Mouse (Mus musculus) liver, embryonic 14.5 days (tissue): ENCODE measurements around the gene A930017K11Rik.

Experiments
- CTCF ChIP-seq: IDR thresholded peaks from 2 replicates; pipeline ENCODE4 v1.5.1; 2016; ENCODE audit warnings: antibody characterized with exemption, low read depth, control low read depth
- EP300 ChIP-seq: IDR thresholded peaks from 2 replicates; pipeline ENCODE4 v1.6.1; 2016; ENCODE audit warnings: antibody characterized with exemption, low read depth

DNA sequence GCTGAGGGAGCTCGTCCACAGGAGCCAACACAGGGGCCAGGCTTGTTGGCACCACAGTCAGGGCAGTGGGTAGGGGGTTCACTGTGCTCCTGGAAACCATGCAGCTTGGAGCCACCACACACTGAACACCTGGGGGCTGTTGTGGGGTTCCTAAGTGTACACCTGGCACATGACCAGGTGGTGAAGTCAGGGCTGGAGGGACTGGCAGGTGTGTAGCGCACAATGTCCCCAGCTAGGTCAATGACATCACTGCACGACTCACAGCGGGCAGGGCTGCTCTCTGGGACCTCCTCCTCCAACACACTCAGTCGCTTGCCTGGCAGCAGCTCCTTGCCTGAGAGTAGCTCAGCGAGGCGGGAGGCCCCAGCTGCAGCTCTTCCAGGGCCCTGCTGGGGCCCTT, 11.9 kb upstream of the A930017K11Rik start:
- TF ChIP-seq CTCF (no peak), EP300 (no peak)
